Mouse (Mus musculus) neural tube, embryonic 12.5 days (tissue): ENCODE results near the gene Txnrd2. TPM values are rescaled to one million over a fixed set of nuclear protein-coding genes. Genes with fewer than 3 reads are reported as not detected.

ENCODE experiments used
- ATAC-seq: fragments of 200-750 bp; cut with Nextera tagmentation; 2 replicates; pipeline ENCODE4 v1.8.0; 2017; ENCODE audit warnings: low read depth, mild to moderate bottlenecking, moderate TSS enrichment, moderate library complexity; ENCODE audit not compliant: low FRiP score
- H3K27ac ChIP-seq: fragments of 300-500 bp; sonication (generic); 2 replicates; pipeline ENCODE4 v1.5.1; 2016
- H3K27me3 ChIP-seq: fragments of 300-500 bp; sonication (generic); replicated peaks from 2 replicates; pipeline ENCODE4 v1.6.1; 2016; ENCODE audit warnings: mild to moderate bottlenecking
- H3K36me3 ChIP-seq: fragments of 300-500 bp; sonication (generic); 2 replicates; pipeline ENCODE4 v1.6.1; 2016; ENCODE audit warnings: mild to moderate bottlenecking
- H3K4me1 ChIP-seq: fragments of 300-500 bp; sonication (generic); 2 replicates; pipeline ENCODE4 v1.6.1; 2016
- H3K4me2 ChIP-seq: fragments of 300-500 bp; sonication (generic); replicated peaks from 2 replicates; pipeline ENCODE4 v1.6.1; 2016; ENCODE audit warnings: mild to moderate bottlenecking
- H3K4me3 ChIP-seq: fragments of 300-500 bp; sonication (generic); 2 replicates; pipeline ENCODE4 v1.5.1; 2016
- H3K9ac ChIP-seq: fragments of 300-500 bp; sonication (generic); 2 replicates; pipeline ENCODE4 v1.6.1; 2016; ENCODE audit warnings: mild to moderate bottlenecking
- H3K9me3 ChIP-seq: fragments of 300-500 bp; sonication (generic); 2 replicates; pipeline ENCODE4 v1.6.1; 2016; ENCODE audit warnings: mild to moderate bottlenecking
- WGBS: fragments of 180-500 bp; shearing (Covaris S2); methylation state at CpG from one replicate; pipeline ENCODE4 v1.1.7; 2016; 5-methylcytosine and 5-hydroxymethylcytosine counted together
- polyA plus RNA-seq: library from polyadenylated mRNA; unstranded; fragments of >200 nt; fragmentation: Nextera tagmentation; extraction: Ambion mirVana; gene quantifications from 2 replicates; pipeline ENCODE4 v1.2.1, GENCODE M21; 2016

The Txnrd2 gene
- polyA plus RNA-seq, 1 experiment from 2014 or later = 24.8 TPM

DNA sequence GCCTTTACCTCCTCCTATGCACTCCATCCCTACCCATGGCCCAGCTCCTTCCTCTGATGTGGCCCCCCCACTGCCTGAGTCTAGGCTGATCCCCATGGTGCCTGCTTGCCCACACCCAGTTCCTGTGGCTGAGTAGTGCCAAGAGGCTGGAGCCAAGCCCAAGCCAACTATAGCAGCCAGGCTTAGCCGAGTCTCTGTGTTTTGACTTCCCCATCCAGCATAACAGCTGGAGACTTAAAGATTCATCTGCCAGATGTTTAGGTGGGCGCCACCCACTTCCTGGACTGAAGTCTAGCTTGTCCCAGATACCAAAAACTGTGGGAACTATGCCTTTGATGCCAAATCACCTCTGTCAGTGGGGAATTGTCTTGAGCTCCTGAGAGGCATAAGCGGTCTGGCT is 38.1 kb downstream of the Txnrd2 start:
- H3K9me3 ChIP-seq = no peaks in the 10 kb centered on the region
- peaks cover 3% of the 10 kb centered on the region; the same call in 1 of the 2 replicates for H3K36me3 ChIP-seq
- no peak overlapping the region for H3K4me2 ChIP-seq
- peaks cover 10% of the 10 kb centered on the region for H3K4me1 ChIP-seq
- H3K9ac ChIP-seq = no peak overlapping the region
- H3K4me3 ChIP-seq = no peak overlapping the region
- no peak for ATAC-seq
- no peak overlapping the region for H3K27ac ChIP-seq
- WGBS = 74% methylated on average over 3 of the region's 3 CpGs
- H3K27me3 ChIP-seq = peaks cover 9% of the 10 kb centered on the region; the same call in 1 of the 2 replicates

DNA sequence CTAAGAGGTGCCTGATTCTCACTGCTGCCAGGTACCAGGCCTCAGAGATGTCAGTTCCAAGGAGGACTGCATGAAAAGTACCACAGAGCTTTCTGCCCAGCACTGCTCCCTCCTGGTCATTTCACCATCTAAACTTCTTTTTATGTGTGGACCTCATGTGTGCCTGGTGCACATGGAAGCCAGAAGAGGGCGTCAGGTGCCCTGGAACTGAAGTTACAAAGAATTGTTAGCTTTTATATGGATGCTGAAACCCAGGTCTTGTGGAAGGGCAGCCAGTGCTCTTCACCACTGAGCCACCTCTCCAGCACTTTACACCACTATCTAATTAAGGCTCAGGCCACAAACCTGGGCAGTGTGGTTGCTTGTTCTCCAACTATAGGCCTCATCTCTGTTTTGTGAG is 44.6 kb downstream of the Txnrd2 start:
- Histone ChIP-seq H3K9me3 (no peaks in the 10 kb centered on the region), H3K27me3 (no peaks in the 10 kb centered on the region), H3K36me3 (peaks cover 7% of the 10 kb centered on the region; the same call in 1 of the 2 replicates), H3K4me1 (0 out of 2 replicates have a peak, but pooled peaks cover 4% of the 10 kb centered on the region), H3K4me3 (no peak overlapping the region), H3K4me2 (no peak overlapping the region), H3K9ac (no peak overlapping the region), H3K27ac (no peak overlapping the region)
- ATAC-seq = no peak
- 48% methylated on average over 1 of the region's 1 CpGs for WGBS

DNA sequence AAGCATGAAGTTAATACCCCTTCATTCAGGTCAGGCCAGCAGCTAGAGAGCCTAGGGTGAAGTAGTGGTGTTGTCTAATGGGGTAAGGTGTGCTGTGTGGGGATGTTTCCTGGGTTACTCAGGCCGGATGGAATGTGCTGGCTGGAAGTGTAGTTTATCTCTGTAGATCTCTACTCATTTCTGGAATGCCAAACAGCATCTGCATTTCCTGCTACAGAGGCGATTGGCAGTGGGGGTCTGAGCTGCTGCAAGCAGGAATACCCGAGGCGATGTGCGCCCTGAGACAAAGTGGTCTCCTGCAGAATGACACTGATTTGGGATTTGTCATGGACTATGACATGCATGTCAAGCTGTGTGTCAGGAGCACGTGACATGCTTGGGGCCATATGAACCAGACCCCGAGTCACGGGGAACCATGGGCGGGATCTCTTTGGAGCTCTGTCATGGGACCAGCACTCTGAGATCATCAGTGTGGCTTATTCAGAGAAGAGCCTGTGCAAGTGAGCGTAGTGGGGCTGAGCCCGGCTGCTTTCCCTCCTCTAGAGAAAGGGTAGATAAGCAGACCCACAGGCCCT is 45.3 kb downstream of the Txnrd2 start:
- no peaks in the 10 kb centered on the region for H3K27me3 ChIP-seq
- H3K9me3 ChIP-seq = no peaks in the 10 kb centered on the region
- H3K4me1 ChIP-seq = 0 out of 2 replicates have a peak, but pooled peaks cover 4% of the 10 kb centered on the region
- H3K9ac ChIP-seq = no peak overlapping the region
- 85% methylated on average over 11 of the region's 11 CpGs for WGBS
- ATAC-seq = no peak
- no peak overlapping the region for H3K4me3 ChIP-seq
- H3K36me3 ChIP-seq = peaks cover 7% of the 10 kb centered on the region; the same call in 1 of the 2 replicates
- no peak overlapping the region for H3K4me2 ChIP-seq
- no peak overlapping the region for H3K27ac ChIP-seq

DNA sequence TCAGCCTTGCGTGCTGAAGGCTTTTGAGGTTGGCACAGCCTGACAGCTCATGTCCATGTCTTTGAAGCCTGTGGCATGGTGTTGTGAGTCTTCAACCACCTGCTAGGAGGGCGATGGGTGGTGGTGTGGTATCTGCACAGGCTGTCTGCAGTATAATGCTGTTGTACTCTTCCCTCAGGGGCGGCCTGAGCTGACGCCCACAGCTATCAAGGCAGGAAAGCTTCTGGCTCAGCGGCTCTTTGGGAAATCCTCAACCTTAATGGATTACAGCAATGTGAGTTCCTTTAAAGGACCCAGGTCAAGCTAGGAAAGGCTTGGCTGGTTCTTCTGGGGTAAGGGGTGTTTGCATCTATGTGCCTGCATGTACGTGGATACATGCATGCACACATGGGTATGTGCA is 45.8 kb downstream of the Txnrd2 start:
- WGBS = 85% methylated on average over 6 of the region's 6 CpGs
- Histone ChIP-seq H3K27me3 (no peaks in the 10 kb centered on the region), H3K27ac (no peak overlapping the region), H3K4me1 (0 out of 2 replicates have a peak, but pooled peaks cover 4% of the 10 kb centered on the region), H3K4me3 (no peak overlapping the region), H3K4me2 (no peak overlapping the region), H3K9ac (no peak overlapping the region), H3K36me3 (peaks cover 7% of the 10 kb centered on the region; the same call in 1 of the 2 replicates), H3K9me3 (no peaks in the 10 kb centered on the region)
- ATAC-seq = no peak

DNA sequence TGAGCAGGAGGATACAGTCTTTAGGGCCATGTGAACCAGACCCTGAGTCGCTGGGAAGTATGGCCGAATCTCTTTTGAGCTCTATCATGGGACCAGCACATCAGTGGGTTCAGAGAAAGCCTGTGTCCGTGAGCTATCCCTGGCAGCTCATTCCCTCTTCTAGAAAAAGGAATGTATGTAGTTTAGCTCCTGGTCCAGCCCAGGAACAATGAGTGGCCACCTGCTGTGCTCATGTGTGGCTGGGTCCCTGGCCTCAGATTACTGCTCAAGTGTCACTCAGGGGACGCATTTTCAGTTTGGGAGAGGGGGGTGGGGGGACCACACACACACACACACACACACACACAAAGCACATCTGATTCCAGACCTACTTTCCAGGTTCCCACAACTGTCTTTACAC is 46.2 kb downstream of the Txnrd2 start:
- H3K9me3 ChIP-seq = no peaks in the 10 kb centered on the region
- WGBS = 65% methylated on average over 4 of the region's 4 CpGs
- no peak overlapping the region for H3K27ac ChIP-seq
- ATAC-seq = no peak
- peaks cover 7% of the 10 kb centered on the region for H3K36me3 ChIP-seq
- no peaks in the 10 kb centered on the region for H3K27me3 ChIP-seq
- H3K9ac ChIP-seq = no peak overlapping the region
- no peak overlapping the region for H3K4me2 ChIP-seq
- no peak overlapping the region for H3K4me3 ChIP-seq
- 0 out of 2 replicates have a peak, but pooled peaks cover 4% of the 10 kb centered on the region for H3K4me1 ChIP-seq

DNA sequence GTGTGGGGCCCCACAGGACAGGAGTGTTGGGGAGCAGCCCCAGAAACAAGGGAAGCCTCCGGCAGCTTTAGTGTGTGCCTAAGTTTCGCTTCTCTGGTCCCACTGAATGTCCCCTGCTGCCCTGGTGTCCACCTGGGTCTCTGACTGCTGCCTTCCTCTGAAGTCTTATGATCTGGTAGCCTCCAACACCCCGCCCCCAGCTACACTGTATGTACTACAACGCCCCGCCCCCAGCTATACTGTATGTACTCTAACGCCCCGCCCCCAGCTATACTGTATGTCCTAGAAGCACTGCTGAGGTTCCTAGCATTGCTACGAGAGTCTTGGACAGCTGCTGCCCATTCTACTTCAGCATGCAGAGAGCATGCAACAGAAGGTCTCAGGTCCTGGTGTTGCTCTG is 46.8 kb downstream of the Txnrd2 start:
- Histone ChIP-seq H3K36me3 (peaks cover 12% of the 10 kb centered on the region), H3K9ac (no peak overlapping the region)

DNA sequence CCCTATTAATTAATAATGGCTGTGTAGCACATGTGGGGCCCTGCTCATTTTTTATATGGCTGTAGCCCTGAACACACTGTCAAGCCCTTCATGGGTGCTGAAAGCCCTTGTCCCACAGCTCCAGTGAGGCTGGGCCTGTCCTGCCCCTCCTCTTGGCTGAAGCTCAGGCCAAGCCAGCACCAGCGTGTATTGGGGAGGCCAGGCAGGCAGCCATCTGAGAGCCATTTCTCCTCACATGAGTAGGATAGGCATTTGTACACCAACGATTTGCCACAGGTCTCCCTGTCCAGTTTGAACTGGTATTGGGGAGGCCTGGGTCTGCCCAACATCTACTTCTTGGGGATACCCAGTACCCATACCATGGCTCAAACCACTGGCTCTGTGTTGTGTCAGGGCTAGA is 47.8 kb downstream of the Txnrd2 start:
- Histone ChIP-seq H3K4me3 (no peak overlapping the region), H3K4me2 (no peak overlapping the region), H3K9ac (no peak overlapping the region), H3K27ac (no peak overlapping the region), H3K4me1 (0 out of 2 replicates have a peak, but pooled peaks cover 4% of the 10 kb centered on the region), H3K9me3 (no peaks in the 10 kb centered on the region), H3K27me3 (no peaks in the 10 kb centered on the region), H3K36me3 (peaks cover 11% of the 10 kb centered on the region)
- ATAC-seq = no peak
- 76% methylated on average over 2 of the region's 2 CpGs for WGBS

More for the DNA sequence above, 46.8 kb downstream of the Txnrd2 start:
- ATAC-seq = no peak
- no peak overlapping the region for H3K4me3 ChIP-seq
- H3K4me1 ChIP-seq = 0 out of 2 replicates have a peak, but pooled peaks cover 4% of the 10 kb centered on the region
- no peak overlapping the region for H3K4me2 ChIP-seq
- H3K9me3 ChIP-seq = no peaks in the 10 kb centered on the region
- H3K27ac ChIP-seq = no peak overlapping the region
- WGBS = 94% methylated on average over 8 of the region's 8 CpGs
- no peaks in the 10 kb centered on the region for H3K27me3 ChIP-seq

DNA sequence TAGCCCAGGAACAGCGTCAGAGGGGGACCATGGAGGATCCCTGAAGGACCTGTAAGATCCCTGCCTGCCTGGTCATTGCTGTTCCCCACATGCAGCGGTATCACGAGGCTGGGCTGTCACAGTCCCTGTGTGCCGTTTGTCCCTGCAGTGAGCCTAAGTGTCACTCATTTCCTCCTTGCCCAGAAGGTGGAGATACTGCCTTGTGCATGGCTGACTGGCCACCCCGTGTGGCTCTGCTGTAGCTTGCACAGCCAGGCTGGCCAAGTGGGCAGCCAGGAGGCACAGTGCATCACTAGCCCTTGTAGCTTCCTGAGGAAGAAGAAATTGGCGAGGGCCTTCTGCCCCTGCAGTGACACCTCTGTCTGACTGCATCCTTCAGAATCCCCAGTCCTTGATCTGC is 51.8 kb downstream of the Txnrd2 start:
- H3K9me3 ChIP-seq = no peaks in the 10 kb centered on the region
- no peak overlapping the region for H3K9ac ChIP-seq
- 75% methylated on average over 6 of the region's 6 CpGs for WGBS
- H3K4me1 ChIP-seq = no peaks in the 10 kb centered on the region
- H3K4me3 ChIP-seq = no peak overlapping the region
- ATAC-seq = no peak
- peaks cover 8% of the 10 kb centered on the region; the same call in 1 of the 2 replicates for H3K36me3 ChIP-seq
- H3K4me2 ChIP-seq = no peak overlapping the region
- no peaks in the 10 kb centered on the region for H3K27me3 ChIP-seq
- H3K27ac ChIP-seq = no peak overlapping the region

DNA sequence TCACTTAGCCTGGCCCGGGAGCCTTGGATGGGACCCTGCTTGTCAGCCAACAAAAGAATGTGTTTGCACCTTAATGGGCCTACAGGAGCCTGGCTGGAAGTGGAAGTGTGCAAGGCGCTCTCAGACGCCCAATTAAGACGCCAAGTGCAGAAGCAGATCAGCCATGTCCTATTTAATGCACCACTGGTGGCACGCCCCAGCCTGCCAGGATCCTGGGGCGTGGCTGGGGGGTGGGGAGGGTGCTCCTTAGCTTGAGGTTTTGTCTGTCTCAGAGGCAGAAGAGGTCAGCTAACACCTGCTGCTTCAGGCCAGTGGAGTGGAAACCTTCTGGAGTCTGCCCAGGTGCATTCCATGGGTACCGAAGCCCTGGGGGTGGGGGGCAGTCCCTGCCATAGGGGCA is 53.5 kb downstream of the Txnrd2 start:
- Histone ChIP-seq H3K4me3 (no peak overlapping the region), H3K4me2 (no peak overlapping the region), H3K27me3 (no peaks in the 10 kb centered on the region), H3K9ac (no peak overlapping the region), H3K9me3 (no peaks in the 10 kb centered on the region), H3K36me3 (peaks cover 8% of the 10 kb centered on the region; the same call in 1 of the 2 replicates), H3K4me1 (peaks cover 5% of the 10 kb centered on the region), H3K27ac (no peak overlapping the region)
- no peak for ATAC-seq
- 50% methylated on average over 7 of the region's 7 CpGs for WGBS

DNA sequence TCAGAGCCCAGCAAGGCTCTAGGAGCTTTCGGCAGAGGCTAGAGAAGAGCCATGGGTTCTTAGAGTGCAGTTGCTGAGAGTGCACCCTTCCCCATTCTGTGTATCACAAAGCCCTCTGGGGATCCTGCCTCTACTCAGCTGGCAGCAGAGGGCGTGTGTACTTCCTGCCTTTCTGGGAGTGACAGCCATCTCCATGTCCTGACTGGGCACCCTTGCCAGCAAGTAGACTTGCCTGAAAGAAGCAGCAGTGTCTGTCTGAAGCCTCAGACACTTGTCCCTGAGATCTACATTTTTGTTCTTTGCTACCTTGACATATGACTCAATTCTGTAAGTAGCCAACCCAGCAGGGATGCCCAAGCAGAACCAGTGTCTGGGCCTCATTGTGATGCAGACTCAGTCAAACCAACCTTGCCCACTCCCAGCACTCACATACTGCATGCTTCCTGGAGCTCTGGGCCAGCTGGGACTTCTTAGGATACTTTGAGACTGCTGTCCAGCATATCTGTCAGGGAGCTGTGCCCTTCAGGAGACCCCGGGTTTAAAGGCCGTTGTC is 54.8 kb downstream of the Txnrd2 start:
- no peaks in the 10 kb centered on the region for H3K9me3 ChIP-seq
- peaks cover 8% of the 10 kb centered on the region; the same call in 1 of the 2 replicates for H3K36me3 ChIP-seq
- H3K4me1 ChIP-seq = peaks cover 11% of the 10 kb centered on the region
- WGBS = 69% methylated on average over 4 of the region's 4 CpGs
- no peak overlapping the region for H3K4me2 ChIP-seq
- no peak overlapping the region for H3K9ac ChIP-seq
- ATAC-seq = no peak
- no peak overlapping the region for H3K4me3 ChIP-seq
- H3K27me3 ChIP-seq = no peaks in the 10 kb centered on the region
- no peak overlapping the region for H3K27ac ChIP-seq

DNA sequence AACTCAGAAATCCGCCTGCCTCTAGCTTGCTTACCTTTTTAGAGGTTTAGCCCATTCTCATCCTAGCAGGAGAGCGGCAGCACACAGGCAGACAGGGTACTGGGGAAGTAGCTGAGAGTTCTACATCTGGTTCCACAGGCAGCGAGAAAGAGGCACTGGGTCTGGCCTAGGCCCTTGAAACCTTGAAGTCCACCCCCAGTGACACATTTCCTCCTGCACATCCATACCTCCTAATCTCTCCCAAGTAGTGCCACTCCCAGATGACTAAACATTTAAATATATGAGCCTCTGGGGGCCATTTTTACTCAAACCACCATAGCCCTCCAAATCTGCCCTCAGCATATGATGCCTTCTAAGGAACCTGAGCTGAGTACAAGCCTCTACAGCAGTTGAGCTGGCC is 56.2 kb downstream of the Txnrd2 start:
- Histone ChIP-seq H3K9ac (no peak overlapping the region), H3K9me3 (no peaks in the 10 kb centered on the region), H3K4me1 (peaks cover 11% of the 10 kb centered on the region), H3K27me3 (no peaks in the 10 kb centered on the region), H3K4me3 (no peak overlapping the region), H3K27ac (no peak overlapping the region), H3K4me2 (no peak overlapping the region), H3K36me3 (peaks cover 8% of the 10 kb centered on the region; the same call in 1 of the 2 replicates)
- WGBS = 96% methylated on average over 3 of the region's 3 CpGs
- no peak for ATAC-seq

DNA sequence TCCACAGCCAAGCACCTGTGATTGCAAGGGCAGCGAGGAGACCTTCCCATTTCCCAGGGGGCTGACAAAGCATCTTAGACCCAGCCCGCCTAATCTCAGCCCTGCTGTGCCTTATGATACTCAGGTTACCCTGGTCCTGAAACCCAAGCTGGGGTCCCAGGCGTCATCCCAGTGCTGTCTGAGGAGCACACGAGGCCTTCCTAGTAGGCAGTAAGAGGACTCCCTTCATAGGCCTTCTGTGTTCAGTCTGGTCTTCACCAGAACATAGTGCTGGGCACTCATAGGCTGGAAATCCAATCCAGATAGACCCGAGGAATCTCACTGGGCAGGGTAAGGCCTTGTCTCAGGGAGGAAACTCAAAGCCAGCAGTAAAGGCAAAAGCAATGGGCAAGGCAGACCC is 57.7 kb downstream of the Txnrd2 start:
- Histone ChIP-seq H3K27ac (no peak overlapping the region), H3K9ac (no peak overlapping the region)
- 63% methylated on average over 5 of the region's 5 CpGs for WGBS

DNA sequence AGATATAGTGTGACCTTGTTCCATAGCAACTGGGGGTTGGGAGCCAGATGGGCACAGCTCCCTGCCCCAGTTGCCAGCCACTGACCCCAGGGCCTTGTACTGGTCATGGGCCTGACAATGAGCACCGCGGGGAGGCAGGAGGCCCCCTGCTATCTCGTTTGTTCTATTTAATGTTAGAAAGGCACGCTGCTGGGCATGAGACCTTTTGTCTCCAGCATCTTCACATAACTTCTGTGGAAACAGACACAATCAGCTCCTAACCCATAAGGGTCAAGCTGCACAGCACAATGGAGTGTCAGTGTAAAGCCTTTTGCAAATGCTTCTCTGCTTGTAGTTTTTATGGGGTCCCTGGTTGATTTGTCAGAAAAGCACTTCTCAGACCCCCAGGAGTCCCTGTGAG is 58.2 kb downstream of the Txnrd2 start:
- no peak overlapping the region for H3K4me2 ChIP-seq
- no peak overlapping the region for H3K4me3 ChIP-seq
- H3K27me3 ChIP-seq = no peaks in the 10 kb centered on the region
- H3K9ac ChIP-seq = no peak overlapping the region
- peaks cover 11% of the 10 kb centered on the region for H3K4me1 ChIP-seq
- H3K27ac ChIP-seq = no peak overlapping the region
- ATAC-seq = 0 out of 2 replicates have a peak, but pooled peaks have one; percentile 4
- H3K9me3 ChIP-seq = no peaks in the 10 kb centered on the region
- no peaks in the 10 kb centered on the region for H3K36me3 ChIP-seq
- 12% methylated on average over 4 of the region's 4 CpGs for WGBS

More for the DNA sequence above, 57.7 kb downstream of the Txnrd2 start:
- Histone ChIP-seq H3K4me2 (no peak overlapping the region), H3K9me3 (no peaks in the 10 kb centered on the region), H3K4me1 (peaks cover 11% of the 10 kb centered on the region), H3K36me3 (0 out of 2 replicates have a peak, but pooled peaks cover 3% of the 10 kb centered on the region), H3K27me3 (no peaks in the 10 kb centered on the region), H3K4me3 (no peak overlapping the region)
- no peak for ATAC-seq
